Mouse (Mus musculus) fat pad, adult 2 months (tissue): ENCODE data around the gene Mapk13.
"Not testable (repeated sequence)": the region's sequence is repeated elsewhere in the genome, so short reads cannot be mapped to it uniquely, and the experiment has no call there.

Source experiments
- DNase-seq: peaks from one replicate; pipeline ENCODE4 v3.0.0-alpha.2; 2011; ENCODE audit warnings: low read depth, low spot score; ENCODE audit errors: extremely low read depth

The Mapk13 gene

DNA sequence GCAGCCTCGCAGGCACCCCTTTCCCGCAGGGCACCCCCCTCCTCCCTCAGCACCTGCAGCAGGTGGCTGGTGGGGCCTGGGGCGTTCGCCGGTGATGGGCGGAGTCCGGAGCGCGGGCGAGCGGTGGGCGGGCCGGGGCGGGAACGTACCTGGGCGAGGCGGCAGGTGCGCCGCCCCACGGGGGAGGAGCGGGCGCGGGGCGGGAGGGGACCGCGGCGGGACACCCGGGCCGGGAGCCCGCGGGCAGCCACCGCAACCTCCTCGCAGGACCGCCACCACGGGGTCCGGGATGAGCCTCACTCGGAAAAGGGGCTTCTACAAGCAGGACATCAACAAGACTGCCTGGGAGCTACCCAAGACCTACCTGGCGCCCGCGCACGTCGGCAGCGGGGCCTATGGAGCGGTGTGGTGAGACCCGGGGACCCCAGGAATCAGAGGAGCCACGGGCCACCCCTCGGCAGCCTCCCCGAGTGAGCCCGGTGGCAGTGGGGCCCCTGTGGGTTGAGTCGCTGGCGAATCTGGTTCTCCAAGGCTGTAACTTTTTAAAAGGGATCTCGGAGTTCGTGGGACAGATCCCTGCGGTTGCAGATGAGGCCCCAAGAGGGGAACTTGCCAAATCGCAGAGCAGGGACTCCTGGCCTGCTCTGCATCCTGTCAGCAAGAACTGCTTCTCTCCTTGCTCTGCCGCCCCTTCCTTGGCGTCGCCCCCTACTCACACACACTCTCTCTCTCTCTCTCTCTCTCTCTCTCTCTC is at the start of gene Mapk13:
Mapk13 (plus strand) TSS at position 177 of the 754 bp plus-strand sequence.
- no peak for DNase-seq

DNA sequence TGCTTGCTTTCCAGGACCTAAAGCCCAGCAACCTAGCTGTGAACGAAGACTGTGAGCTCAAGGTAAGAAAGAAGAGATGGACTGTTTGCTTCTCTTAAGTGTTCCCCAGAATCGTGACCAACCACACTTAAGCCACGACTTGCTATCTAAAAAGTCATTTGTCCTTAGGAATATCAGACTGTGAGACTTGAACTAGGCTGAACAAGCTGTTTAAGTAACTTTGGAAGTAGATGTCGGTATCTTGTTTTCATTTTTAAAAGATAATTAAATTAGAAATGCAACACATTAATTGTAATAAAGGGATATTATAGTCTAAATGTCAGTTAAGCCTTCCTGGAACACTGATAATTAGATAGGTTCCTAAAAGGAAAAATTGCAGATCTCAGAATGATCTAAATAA is 43.3 kb upstream of the Mapk13 start, which contains the start of gene AC170998.1:
AC170998.1 (plus strand) TSS at position 301 of the 400 bp plus-strand sequence.
- DNase-seq = no peak

DNA sequence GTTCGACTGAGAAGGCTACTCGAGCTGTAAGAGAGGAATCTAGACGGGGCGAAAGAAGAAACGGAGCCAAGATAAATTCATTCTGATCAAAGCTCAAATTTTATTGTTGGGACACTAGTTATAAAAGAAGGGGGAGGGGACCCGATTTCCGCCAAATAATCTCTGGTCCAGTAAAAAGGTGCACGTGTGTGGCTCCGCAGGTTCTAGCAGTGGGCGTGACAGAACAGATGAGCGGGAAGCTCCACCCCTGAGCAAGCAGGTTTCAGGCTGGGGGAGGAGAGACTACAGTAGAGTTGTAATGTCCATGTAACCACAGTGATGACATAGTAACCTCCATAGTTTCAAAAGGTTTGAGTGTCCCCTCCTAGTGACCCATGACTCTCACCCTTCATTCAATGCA is 41.6 kb upstream of the Mapk13 start:
- not testable (repeated sequence) for DNase-seq

DNA sequence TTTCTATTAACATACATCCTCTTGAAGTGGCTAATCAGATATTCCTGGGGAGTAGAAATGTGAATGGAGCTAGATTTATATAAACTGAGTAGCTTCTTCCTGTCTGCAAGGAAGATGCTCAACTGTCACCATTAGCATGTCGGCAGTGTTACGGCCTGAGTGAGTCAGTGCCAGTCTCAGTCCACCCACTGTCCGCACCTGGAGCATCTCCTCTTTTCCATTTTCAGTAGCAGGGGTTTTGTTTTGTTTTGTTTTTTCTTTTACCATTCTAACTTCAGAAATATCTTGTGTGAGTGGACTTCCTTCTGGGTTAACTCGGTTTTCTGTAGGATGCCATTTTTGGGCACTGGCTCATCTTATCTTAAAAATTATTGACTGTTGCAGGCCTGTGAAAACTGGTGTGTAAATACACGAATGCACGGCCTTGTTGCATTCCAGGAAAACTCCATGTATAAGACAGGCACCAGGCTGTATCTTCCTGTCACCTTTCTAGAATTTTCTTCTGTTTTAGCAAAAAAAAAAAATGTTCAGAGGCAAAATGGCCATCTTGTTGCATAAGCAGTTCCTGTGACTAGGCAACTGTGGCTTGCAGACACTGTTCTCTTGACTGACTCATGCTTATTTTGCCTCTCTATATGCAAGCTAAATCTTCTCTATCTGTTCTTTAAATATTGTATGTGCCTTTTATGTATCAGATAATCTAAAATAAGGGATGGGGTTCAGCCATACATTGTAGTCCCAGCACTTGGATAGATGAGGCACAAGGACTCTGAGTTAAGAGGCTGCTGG is 33.6 kb upstream of the Mapk13 start:
- no peak for DNase-seq

DNA sequence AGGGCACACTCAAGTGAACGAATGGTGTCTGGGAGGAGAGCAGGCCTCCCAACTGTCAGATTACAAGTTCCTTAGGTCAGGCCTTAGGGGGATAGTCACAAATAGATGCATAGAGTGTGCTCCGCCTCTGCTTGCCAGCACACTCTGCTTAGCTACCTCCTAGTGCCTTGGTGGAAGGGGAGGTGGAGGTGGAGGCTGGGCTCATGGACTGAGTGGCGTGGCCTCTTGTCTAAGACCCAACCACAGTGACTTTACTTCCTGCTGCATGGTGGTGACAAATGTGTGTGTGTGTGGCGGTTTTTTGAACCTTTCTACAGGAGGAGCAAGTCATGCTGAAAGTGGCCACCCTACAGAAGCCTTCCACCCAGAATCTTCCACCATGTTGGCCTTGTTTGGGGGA is 32.6 kb upstream of the Mapk13 start:
- no peak for DNase-seq

DNA sequence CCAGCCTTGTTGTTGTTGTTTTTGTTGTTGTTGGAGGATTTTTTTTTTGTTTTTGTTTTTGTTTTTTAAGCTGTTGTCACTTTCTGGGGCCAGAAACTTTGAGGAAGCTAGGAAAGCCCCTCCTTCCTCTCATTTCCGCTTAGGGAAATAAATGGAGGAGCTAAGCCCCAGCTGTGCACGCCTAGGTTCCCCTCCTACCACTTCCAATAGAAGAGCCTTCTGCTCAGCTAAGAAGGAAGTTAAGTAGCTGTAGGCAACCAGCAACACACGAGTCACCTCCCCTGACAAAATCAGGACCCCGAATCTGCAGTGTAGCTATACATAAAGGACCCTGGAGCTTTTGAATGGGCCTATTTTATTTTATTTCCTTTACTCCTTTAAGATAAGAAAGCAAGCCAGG is 31.1 kb upstream of the Mapk13 start:
- DNase-seq = no peak

DNA sequence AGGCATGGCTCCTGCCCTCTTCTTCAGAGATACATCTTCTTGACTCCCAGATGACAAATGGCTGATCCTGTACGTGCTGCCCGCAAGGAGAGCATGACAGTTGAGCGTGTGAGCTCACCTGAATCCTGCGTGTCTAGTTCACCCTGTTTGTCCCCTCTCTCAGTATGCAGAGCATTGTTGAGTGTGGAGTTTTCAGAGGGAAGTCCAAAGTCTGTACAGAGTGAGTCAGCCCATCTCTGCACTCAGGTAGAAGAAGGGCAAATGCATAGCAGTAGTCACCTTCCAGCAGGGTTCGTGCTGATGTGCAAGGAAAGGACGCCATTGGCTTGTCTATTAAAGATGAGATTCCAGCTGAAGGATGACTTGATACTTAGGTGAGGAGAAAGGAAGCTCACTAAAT is 29.9 kb upstream of the Mapk13 start:
- no peak for DNase-seq

DNA sequence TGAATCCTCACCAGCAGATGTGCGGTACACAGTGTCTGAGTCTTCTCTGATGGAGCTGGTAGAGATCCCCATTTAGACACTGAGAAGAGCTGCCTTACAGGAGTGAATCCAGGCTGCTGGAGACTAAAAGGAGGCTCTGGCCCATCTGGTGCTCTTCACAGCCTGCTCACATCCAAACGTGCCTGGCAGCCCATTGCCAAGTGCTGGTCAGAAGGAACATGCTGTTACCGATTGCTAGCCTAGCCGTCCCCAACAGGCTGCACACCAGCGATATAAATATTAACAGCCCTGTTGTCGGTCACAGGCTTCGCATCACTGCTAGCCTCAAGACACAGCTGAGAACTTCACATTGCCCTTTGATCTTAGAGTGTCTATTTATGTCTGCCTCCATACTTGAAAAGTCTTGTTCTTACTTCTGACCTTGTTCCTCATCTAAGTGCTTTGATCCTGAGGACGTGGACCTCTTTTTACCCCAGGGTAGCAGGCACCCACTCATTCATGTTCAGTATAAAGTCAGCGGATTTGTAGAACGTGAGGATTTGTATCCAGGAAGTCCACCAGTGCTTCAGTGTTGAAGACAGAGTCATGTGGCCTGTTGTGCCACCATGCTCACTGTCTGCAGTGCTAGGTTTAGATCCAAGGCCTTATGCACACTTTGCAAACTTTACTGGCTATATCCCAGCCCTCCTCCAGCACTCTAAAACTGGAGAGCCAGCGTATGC is 25.8 kb upstream of the Mapk13 start:
- no peak for DNase-seq

DNA sequence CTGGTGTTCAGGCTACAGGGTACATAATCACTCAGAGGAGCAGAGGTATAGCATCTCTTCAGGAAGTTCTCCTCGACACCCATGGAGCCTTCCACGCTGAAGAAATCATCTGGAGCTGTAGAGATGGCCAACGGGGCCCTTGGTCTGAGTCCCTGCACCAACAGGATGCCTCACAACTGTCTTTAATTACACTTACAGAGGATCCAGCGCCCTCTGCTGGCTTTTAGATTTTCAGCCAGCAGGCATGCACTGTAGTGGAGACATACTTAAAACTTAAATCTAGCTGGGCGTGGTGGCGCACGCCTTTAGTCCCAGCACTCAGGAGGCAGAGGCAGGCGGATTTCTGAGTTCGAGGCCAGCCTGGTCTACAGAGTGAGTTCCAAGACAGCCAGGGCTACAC is 25.2 kb upstream of the Mapk13 start:
- no peak for DNase-seq

DNA sequence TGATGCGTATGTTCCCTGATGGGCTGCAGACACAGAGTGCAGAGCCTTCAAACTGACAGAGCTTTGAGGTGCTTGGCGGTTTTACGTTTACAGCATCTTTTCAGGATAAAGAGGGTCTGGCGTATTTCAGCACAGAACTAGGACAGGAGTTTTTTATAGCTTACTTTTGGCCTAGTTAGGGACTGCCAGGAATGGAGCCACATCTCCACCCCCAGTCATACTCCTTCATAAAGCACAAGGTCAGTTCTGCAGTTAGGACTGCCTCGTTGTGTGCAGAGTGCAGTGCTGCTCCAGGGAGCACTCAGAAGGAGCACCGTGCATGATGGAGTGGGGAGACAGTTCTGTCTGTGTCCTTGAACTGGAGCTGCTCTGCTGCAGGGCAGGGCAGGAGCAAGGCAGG is 23.3 kb upstream of the Mapk13 start:
- DNase-seq = no peak

DNA sequence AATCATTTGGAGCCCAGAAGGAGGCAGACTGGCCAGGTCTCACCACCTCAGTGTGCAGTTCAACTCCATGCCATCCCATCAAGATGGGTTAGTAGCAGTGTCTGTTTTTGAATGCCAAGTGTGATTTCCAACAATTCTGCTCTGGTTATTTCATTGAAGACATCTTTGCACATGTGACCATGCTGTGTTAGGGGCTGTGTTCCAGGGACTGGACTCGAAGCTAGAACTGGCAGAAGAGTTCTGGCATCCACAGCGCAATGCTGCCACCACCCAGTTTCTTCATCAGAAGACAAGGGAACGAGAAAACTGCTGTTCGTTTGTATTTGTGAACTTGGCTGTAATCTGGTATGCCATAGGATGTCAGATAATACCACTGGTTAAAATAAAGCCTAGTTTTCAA is 21.1 kb upstream of the Mapk13 start:
- DNase-seq = no peak

DNA sequence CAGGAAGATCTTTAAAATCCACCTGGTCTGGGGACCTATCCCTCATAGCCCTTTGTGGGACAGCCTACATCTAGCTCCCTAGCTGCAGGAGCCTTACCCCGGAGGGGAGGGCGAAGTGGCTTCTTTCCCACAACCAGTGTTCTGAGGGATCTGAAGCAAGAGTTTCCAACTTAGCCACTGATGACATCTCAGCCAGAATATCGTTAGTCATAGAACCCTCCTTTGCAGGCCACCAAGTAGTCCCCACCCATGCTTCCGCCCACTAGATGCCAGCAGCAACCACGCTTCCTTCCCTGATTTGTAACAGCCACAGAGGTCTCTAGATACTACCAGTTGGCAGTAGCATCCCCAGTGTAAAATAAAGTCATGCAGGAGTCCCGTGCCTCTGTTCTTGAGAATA is 18.5 kb upstream of the Mapk13 start:
- no peak for DNase-seq

DNA sequence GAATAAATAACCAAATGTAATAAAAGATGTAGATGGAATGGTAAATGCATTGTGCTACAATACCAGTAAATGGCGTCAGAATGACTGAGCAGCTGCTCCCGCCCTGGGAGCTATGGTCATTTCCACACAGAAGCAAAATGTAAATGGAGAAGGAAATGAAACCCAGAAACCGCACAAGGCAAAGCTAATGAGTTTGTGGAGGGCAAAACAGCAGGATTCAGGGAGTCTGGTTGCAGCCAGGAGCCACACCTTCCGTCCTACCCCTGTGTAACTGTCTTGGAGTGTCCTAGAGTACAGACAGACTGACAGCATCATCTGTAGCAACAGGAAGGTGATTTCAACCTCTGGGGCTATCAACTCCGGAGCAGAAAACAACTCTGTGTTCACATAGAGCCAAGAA is 12.7 kb upstream of the Mapk13 start:
- DNase-seq = no peak

DNA sequence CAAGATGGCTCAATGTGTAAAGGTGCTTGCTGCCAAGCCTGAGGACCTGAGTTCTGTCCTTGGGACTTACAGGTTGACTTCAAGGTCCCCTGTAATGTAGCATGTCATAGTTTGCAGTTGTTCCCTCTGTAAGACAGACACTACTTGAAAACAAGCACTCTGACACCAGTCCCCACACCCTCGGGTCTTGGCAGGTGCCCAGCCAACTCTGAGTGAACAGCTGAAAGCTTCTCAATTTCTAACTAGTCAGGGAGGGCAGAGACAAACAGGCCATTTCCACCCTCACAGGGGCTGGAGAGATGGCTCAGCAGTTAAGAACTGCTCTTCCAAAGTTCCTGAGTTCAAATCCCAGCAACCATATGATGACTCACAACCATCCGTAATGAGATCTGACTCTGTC is 11.6 kb upstream of the Mapk13 start:
- DNase-seq = no peak

DNA sequence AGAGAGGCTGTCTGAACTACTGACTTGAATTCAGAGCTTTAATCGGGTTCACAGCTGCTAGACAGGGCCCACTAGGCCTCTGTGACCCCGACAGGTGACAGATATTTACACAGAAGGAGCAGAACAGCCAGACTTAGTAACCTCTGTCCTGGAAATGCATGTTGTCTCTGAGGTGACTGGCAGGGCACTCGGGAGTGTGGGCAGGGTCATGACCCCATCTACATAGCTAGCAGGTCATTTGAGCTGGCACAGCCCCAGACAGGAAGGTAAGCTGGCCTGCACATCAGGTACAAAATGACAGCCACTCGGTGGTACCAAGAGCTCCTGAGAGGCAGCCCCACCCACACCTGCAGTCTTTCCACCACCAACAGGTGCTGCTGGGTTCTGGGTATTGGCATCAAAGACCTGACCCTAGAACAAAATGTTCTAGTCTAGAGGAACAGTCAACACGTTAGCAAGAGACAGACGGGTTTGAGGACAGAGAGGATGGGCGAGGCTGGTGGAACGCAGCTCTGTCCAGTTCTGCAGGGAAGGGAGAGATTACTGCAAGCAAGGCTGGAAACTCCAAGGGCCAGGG is 8.3 kb upstream of the Mapk13 start:
- no peak for DNase-seq

DNA sequence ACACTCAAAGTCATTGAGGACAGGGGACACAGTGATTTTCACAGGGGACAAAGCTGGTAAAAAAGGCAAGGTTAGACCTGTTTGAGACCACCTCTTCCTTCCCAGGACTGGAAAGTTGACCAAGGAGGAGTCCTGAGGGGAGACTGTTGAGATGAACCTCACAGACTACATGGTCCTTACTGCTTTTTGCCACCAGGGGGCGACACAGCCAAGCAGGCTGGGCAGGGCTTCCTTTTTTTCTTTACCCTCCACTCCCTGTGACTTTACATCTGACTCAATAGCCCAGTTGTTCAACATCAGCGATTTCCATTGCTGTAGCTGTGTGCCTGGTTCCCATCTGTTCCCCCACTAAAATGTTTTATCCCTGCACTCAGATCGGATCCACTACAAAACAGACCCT is 7.2 kb upstream of the Mapk13 start:
- no peak for DNase-seq

DNA sequence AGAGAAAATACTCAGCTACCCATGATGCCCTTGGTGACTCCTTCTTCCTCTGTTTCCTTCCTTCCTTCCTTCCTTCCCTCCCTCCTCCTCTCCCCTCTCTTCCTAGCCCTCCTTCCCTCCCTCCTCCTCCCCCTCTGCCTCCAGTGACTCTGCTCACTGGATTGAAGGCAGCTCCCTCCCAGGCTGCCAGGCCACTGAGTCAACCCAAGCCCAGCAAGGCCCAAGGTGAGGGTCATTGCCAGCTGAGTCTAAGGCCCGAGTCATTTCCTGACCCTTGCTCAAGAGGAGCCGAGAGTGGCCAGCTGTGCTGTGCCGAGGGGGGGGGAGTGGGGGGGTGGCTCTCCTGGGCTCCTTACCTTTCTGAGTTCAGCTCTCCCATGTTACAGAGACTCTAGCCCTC is 2.9 kb upstream of the Mapk13 start:
- no peak for DNase-seq

DNA sequence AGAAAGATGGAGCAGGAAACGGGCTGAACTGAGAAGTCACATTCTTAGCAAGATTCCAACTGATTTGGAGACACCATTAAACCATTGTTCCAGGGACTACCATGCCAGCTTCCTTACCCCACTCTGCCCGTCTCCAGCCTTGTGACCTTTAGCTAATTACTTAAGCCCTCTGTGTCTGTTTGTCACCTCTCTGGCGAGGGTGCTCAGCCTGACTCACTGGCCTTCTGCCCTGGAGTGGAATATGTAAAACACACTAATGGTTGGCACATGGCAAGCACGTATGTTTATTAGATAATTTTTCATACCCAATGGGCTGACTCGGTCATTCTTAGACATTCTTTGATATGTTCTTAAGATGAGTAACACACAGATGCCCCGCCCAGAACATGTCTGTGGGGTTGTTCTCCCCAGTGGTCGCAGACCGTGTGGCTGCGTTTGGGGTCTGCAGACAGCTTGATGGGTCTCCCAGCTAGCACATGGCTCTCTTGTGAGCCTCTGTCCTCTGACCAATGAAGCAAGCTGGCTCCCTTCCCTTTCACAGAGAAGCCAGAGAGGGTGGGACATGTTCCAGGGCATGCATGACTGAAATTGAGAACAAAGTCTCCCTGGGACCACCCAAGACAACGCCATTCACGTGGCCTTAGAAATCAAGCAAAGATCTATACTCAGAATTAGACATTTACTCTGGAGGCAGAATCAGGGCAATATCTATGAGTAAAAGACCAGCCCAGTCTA is 2.1 kb upstream of the Mapk13 start:
- DNase-seq = no peak

DNA sequence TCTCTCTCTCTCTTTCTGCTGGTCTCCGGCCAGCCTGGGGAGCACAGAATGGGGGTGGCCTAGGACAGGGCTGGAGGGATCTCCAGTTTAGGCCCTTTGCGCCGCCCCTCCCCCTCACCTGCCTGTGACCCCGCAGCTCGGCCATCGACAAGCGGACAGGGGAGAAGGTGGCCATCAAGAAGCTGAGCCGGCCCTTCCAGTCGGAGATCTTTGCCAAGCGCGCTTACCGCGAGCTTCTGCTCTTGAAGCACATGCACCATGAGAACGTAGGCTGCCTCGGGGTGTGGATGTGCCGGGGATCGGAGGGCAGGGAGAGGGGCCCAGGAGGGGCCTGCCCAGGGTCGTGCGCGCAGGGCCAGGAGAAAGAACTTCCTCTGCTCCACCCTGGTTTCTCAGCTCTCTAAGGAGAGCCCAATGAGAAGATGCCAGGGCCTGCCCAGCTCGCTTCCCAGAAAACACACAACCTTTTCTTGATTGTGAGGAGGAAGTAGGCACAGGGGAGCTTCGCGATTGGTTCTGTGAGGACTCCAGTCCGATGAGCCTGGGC is 851 bp downstream of the Mapk13 start:
- no peak for DNase-seq

DNA sequence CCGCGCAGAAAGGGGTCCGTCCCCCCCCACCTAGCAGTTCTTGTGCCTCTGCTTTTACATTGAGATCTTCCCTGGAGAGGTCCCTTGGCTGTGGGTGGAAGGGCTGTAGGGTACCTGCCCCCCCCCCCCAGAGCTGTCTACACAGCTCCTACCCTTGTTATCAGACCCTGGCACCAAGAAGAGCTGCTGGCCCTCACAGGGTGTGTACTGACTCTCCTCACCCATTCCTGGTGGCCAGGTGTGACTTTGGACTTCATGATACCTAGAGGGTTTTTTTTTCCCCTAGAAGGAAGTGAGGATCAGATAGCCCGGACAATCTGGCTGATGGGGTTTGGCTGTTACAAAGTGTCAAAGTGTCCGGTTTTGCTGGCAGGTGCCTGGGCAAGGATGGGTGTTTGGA is 2.2 kb downstream of the Mapk13 start:
- DNase-seq = no peak
